Mouse (Mus musculus): ENCODE data around the gene Golgb1. TPM values are rescaled to one million over a fixed set of nuclear protein-coding genes. Genes with fewer than 3 reads are reported as not detected.

The Golgb1 gene
- total RNA-seq, 1 experiment from 2014 or later: 41.1 TPM

GRCm38 (mm10) chr16:36932546-36932945, 57.6 kb downstream of the Golgb1 start:
- ATAC-seq (replicated peaks in 1 of 2; ENCODE audit: insufficient read depth in 1 of 2, low FRiP score in 2 of 2, low TSS enrichment in 1 of 2, low read depth in 1 of 2, poor library complexity in 2 of 2, severe bottlenecking in 2 of 2): no peak

- peak; percentile 1 to 29; a peak in 2 of 4 replicates for ATAC-seq (replicated peaks in 1 of 2; ENCODE audit: insufficient read depth in 1 of 2, low FRiP score in 2 of 2, low TSS enrichment in 1 of 2, low read depth in 1 of 2, poor library complexity in 2 of 2, severe bottlenecking in 2 of 2)
Measured at GRCm38 (mm10) chr16:36934131-36934840, 59.3 kb downstream of the Golgb1 start.

- peak; percentile 80 to 85 for ATAC-seq (replicated peaks in 1 of 2; ENCODE audit: insufficient read depth in 1 of 2, low FRiP score in 2 of 2, low TSS enrichment in 1 of 2, low read depth in 1 of 2, poor library complexity in 2 of 2, severe bottlenecking in 2 of 2)
Measured at GRCm38 (mm10) chr16:36934841-36935620, 60.1 kb downstream of the Golgb1 start, which contains the start of gene Hcls1. Hcls1 (plus strand) TSS chr16:36934983.

GRCm38 (mm10) chr16:36935814-36936213, 60.9 kb downstream of the Golgb1 start:
- ATAC-seq (replicated peaks in 1 of 2; ENCODE audit: insufficient read depth in 1 of 2, low FRiP score in 2 of 2, low TSS enrichment in 1 of 2, low read depth in 1 of 2, poor library complexity in 2 of 2, severe bottlenecking in 2 of 2): peak; percentile 63 to 68

- peak; percentile 89 to 92 for ATAC-seq (replicated peaks in 1 of 2; ENCODE audit: insufficient read depth in 1 of 2, low FRiP score in 2 of 2, low TSS enrichment in 1 of 2, low read depth in 1 of 2, poor library complexity in 2 of 2, severe bottlenecking in 2 of 2)
Measured at GRCm38 (mm10) chr16:36941137-36941727, 66.3 kb downstream of the Golgb1 start.

- ATAC-seq (replicated peaks in 1 of 2; ENCODE audit: insufficient read depth in 1 of 2, low FRiP score in 2 of 2, low TSS enrichment in 1 of 2, low read depth in 1 of 2, poor library complexity in 2 of 2, severe bottlenecking in 2 of 2): no peak
Measured at GRCm38 (mm10) chr16:36941895-36942294, 67.0 kb downstream of the Golgb1 start.

GRCm38 (mm10) chr16:36943591-36943990, 68.7 kb downstream of the Golgb1 start:
- ATAC-seq (replicated peaks in 1 of 2; ENCODE audit: insufficient read depth in 1 of 2, low FRiP score in 2 of 2, low TSS enrichment in 1 of 2, low read depth in 1 of 2, poor library complexity in 2 of 2, severe bottlenecking in 2 of 2): no peak

GRCm38 (mm10) chr16:36944895-36945424, 70.0 kb downstream of the Golgb1 start:
- no peak for ATAC-seq (replicated peaks in 1 of 2; ENCODE audit: insufficient read depth in 1 of 2, low FRiP score in 2 of 2, low TSS enrichment in 1 of 2, low read depth in 1 of 2, poor library complexity in 2 of 2, severe bottlenecking in 2 of 2)

GRCm38 (mm10) chr16:36946459-36947159, 71.7 kb downstream of the Golgb1 start:
- ATAC-seq (replicated peaks in 1 of 2; ENCODE audit: insufficient read depth in 1 of 2, low FRiP score in 2 of 2, low TSS enrichment in 1 of 2, low read depth in 1 of 2, poor library complexity in 2 of 2, severe bottlenecking in 2 of 2): no peak

- ATAC-seq (replicated peaks in 1 of 2; ENCODE audit: insufficient read depth in 1 of 2, low FRiP score in 2 of 2, low TSS enrichment in 1 of 2, low read depth in 1 of 2, poor library complexity in 2 of 2, severe bottlenecking in 2 of 2): no peak
Measured at GRCm38 (mm10) chr16:36947646-36948197, 72.8 kb downstream of the Golgb1 start.

GRCm38 (mm10) chr16:36949614-36950336, 74.8 kb downstream of the Golgb1 start:
- ATAC-seq (replicated peaks in 1 of 2; ENCODE audit: insufficient read depth in 1 of 2, low FRiP score in 2 of 2, low TSS enrichment in 1 of 2, low read depth in 1 of 2, poor library complexity in 2 of 2, severe bottlenecking in 2 of 2): no peak

- ATAC-seq (replicated peaks in 1 of 2; ENCODE audit: insufficient read depth in 1 of 2, low FRiP score in 2 of 2, low TSS enrichment in 1 of 2, low read depth in 1 of 2, poor library complexity in 2 of 2, severe bottlenecking in 2 of 2): no peak
Measured at GRCm38 (mm10) chr16:36951029-36951428, 76.1 kb downstream of the Golgb1 start.

- no peak for ATAC-seq (replicated peaks in 1 of 2; ENCODE audit: insufficient read depth in 1 of 2, low FRiP score in 2 of 2, low TSS enrichment in 1 of 2, low read depth in 1 of 2, poor library complexity in 2 of 2, severe bottlenecking in 2 of 2)
Measured at GRCm38 (mm10) chr16:36955106-36955505, 80.2 kb downstream of the Golgb1 start.

- no peak for ATAC-seq (replicated peaks in 1 of 2; ENCODE audit: insufficient read depth in 1 of 2, low FRiP score in 2 of 2, low TSS enrichment in 1 of 2, low read depth in 1 of 2, poor library complexity in 2 of 2, severe bottlenecking in 2 of 2)
Measured at GRCm38 (mm10) chr16:36963415-36963814, 88.5 kb downstream of the Golgb1 start.

- ATAC-seq (replicated peaks in 1 of 2; ENCODE audit: insufficient read depth in 1 of 2, low FRiP score in 2 of 2, low TSS enrichment in 1 of 2, low read depth in 1 of 2, poor library complexity in 2 of 2, severe bottlenecking in 2 of 2): no peak
Measured at GRCm38 (mm10) chr16:36979127-36979526, 104.2 kb downstream of the Golgb1 start.

All from hematopoietic stem cell, adult 5-6 weeks (primary cell).